Mouse (Mus musculus): ENCODE results near the gene Il18rap. TPM values are rescaled to one million over a fixed set of nuclear protein-coding genes. Genes with fewer than 3 reads are reported as not detected.

The Il18rap gene
- polyA plus RNA-seq, 1 experiment, result 1.1 TPM

DNA sequence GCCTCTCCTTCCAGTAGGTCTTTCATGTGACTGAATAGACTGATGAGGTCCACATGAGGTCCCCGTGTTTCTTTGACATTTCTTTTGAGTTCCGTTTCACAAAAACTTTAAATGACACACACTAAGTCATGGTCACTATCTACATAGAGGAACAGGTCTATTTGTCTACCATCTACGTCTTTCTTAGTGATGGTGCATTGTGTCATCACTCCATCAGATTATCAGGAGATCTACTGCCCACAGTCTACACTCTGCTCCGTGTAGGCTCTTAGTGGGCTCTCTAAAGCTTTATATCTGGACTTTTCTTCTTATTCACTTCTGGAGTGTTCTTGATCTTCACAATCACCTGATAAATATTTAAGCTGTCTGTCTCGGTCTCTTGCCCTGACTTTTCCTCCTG is 14.1 kb downstream of the Il18rap start:
- no peak overlapping the region for H3K27ac ChIP-seq (ENCODE audit: insufficient read depth, low read depth, low read length)
- TF ChIP-seq CTCF (IDR thresholded peaks at IDR 0.05; ENCODE audit: low read depth, low read length) (no peak), POLR2A (IDR thresholded peaks at IDR 0.05; ENCODE audit: borderline replicate concordance, low read depth, low read length) (no peak)
- H3K4me1 ChIP-seq (ENCODE audit: control insufficient read depth, insufficient read depth, low read length), result no peaks in the 10 kb centered on the region
- no peak overlapping the region for H3K4me3 ChIP-seq (ENCODE audit: insufficient read depth, low read length)

DNA sequence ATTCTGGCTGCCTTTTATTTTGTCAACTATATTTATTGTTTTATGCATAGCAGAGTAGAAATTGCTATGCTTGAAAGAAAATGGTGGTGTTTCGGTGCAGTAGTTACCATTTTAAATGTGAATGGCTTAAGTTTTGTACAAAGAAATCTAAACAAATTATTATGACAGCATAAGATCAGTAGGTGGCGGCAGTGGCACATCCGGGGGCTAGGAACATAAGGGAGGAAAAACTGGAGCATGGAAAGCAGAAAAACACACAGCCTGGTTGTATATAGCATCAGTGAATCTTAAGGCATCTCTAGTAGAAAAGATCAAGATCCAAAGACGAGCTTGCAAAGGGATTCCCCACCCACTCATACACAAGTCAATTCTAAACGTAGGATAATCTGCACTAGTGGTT is 22.4 kb downstream of the Il18rap start:
- H3K27ac ChIP-seq (ENCODE audit: insufficient read depth, low read depth, low read length), result no peak overlapping the region
- H3K4me3 ChIP-seq (ENCODE audit: insufficient read depth, low read length), result no peak overlapping the region
- H3K4me1 ChIP-seq (ENCODE audit: control insufficient read depth, insufficient read depth, low read length), result no peaks in the 10 kb centered on the region
- no peak for TF ChIP-seq POLR2A (IDR thresholded peaks at IDR 0.05; ENCODE audit: borderline replicate concordance, low read depth, low read length)
- TF ChIP-seq CTCF (IDR thresholded peaks at IDR 0.05; ENCODE audit: low read depth, low read length), result no peak

DNA sequence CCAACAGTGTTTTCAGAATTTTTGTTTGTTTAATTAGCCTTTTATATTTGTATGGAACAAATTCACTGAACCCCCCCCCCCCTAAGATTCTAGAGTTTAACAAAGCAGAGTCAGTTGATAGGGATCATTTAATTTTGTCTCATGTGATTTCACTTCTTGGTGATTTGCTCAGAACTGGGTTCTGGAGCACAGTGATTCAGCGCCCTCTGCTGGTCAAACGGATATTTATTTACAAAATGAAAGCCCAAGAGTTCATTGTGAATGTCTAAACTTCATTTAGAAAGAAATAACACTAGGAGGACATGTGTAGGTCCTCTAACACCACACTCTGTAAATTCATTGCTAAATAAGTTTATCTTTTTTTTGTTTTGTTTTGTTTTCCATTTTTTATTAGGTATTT is 29.5 kb downstream of the Il18rap start:
- H3K4me1 ChIP-seq (ENCODE audit: control insufficient read depth, insufficient read depth, low read length), result no peaks in the 10 kb centered on the region
- no peak overlapping the region for H3K4me3 ChIP-seq (ENCODE audit: insufficient read depth, low read length)
- no peak overlapping the region for H3K27ac ChIP-seq (ENCODE audit: insufficient read depth, low read depth, low read length)
- TF ChIP-seq POLR2A (IDR thresholded peaks at IDR 0.05; ENCODE audit: borderline replicate concordance, low read depth, low read length), result no peak
- TF ChIP-seq CTCF (IDR thresholded peaks at IDR 0.05; ENCODE audit: low read depth, low read length), result no peak

DNA sequence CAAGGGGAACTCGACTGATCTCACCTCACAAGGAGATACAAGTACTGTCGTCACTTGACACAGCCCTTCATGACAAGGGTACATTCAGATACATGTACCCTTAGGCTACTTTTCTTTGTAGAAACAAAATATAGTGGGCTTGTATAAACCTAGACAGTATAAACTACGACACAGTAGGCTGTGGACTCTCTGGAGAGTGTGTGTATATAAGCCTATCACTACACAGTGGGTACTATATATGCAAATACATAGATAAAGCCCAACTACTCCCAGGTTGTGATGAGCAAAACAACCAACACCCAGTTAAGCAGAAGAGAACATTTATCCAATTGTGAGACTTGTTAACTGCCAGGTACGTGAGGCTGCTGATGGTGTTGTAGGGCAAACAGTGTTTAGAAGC is 31.5 kb downstream of the Il18rap start:
- no peaks in the 10 kb centered on the region for H3K4me1 ChIP-seq (ENCODE audit: control insufficient read depth, insufficient read depth, low read length)
- H3K4me3 ChIP-seq (ENCODE audit: insufficient read depth, low read length), result no peak overlapping the region
- TF ChIP-seq CTCF (IDR thresholded peaks at IDR 0.05; ENCODE audit: low read depth, low read length) (no peak), POLR2A (IDR thresholded peaks at IDR 0.05; ENCODE audit: borderline replicate concordance, low read depth, low read length) (no peak)
- H3K27ac ChIP-seq (ENCODE audit: insufficient read depth, low read depth, low read length), result no peak overlapping the region

DNA sequence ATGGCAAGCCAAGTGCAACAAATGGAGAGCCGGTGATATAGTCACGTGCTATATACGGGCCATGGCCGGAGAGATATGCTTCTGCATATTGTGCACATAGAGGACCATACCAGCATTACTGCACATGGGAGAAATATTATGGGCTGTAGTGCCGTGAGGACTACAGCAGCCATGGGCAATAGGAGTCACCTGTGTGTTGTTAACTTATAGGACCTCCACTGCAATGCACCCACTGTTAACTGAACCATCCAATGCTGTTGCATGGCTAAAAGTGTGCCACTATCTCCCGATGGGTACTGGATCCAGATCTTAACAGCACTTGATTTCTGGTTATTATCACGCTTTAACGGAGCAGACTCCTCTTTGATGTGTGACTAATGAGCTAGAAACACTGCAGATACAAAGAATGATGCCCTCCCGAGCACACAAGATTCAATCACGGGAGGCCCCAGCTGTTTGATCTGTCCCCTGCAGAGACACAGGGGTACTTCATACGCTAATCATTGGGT is 32.0 kb downstream of the Il18rap start:
- TF ChIP-seq POLR2A (IDR thresholded peaks at IDR 0.05; ENCODE audit: borderline replicate concordance, low read depth, low read length) (no peak), CTCF (IDR thresholded peaks at IDR 0.05; ENCODE audit: low read depth, low read length) (no peak)
- H3K4me3 ChIP-seq (ENCODE audit: insufficient read depth, low read length), result no peak overlapping the region
- H3K27ac ChIP-seq (ENCODE audit: insufficient read depth, low read depth, low read length), result no peak overlapping the region
- H3K4me1 ChIP-seq (ENCODE audit: control insufficient read depth, insufficient read depth, low read length), result no peaks in the 10 kb centered on the region

DNA sequence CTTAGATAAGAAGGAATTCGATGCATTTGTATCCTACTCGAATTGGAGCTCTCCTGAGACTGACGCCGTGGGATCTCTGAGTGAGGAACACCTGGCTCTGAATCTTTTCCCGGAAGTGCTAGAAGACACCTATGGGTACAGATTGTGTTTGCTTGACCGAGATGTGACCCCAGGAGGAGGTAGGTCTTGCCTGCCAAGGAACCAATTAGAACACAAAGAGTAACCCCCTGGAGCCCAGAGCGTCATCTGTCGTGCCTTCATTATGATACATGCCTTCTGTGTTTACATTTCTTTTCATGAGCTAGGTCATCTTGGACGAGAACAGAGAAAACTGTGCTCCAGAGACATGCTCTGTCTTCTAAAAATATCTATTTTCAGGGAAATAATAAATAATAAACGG is 32.6 kb downstream of the Il18rap start:
- no peak overlapping the region for H3K27ac ChIP-seq (ENCODE audit: insufficient read depth, low read depth, low read length)
- H3K4me1 ChIP-seq (ENCODE audit: control insufficient read depth, insufficient read depth, low read length), result no peaks in the 10 kb centered on the region
- H3K4me3 ChIP-seq (ENCODE audit: insufficient read depth, low read length), result no peak overlapping the region
- TF ChIP-seq CTCF (IDR thresholded peaks at IDR 0.05; ENCODE audit: low read depth, low read length), result no peak
- no peak for TF ChIP-seq POLR2A (IDR thresholded peaks at IDR 0.05; ENCODE audit: borderline replicate concordance, low read depth, low read length)

DNA sequence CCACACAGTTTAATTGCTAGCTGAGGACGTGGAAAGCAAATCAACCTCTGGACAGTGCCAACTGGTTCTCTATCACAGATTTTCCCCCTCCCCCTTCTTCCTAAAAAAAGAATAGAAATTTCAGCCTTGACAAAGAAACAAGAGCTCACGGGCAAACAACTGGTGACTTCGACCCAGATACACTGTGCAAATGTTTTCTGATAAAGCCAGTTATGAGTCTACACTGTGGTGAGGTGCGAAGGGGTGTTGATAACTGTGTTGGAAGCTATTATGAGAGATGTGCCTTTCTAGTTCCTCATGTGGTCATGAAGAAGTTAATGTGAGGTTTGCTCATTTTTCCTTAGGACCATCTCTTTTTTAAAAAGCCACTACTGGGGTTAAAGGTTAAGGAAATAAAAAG is 54.2 kb downstream of the Il18rap start:
- H3K4me3 ChIP-seq (ENCODE audit: insufficient read depth, low read length), result no peak overlapping the region
- no peaks in the 10 kb centered on the region for H3K4me1 ChIP-seq (ENCODE audit: control insufficient read depth, insufficient read depth, low read length)
- no peak overlapping the region for H3K27ac ChIP-seq (ENCODE audit: insufficient read depth, low read depth, low read length)
- no peak for TF ChIP-seq POLR2A (IDR thresholded peaks at IDR 0.05; ENCODE audit: borderline replicate concordance, low read depth, low read length)
- no peak for TF ChIP-seq CTCF (IDR thresholded peaks at IDR 0.05; ENCODE audit: low read depth, low read length)

DNA sequence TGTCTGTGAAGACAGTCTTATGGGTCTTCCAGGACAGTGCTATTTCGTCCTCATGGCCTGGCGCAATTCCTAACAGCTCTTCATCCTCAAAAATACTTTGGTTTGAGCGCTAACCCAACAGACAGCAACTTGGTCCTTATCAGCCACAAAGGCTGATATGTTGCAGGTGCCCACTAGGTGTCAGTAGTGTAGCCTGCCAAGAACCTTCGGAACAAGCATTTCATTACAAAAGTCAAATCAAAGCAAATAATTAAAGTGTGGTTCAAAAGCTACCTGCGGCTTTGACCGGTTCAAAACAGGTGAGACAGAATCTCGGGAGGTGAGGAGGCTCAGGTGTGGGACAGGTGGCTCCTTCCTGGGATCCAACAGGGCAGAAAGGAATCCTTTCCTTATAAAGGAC is 64.6 kb downstream of the Il18rap start, which contains the start of gene Slc9a4:
Gene Slc9a4, plus strand, starts transcription at position 298 of the 400 bp plus-strand sequence.
- H3K4me3 ChIP-seq (ENCODE audit: insufficient read depth, low read length), result no peak within 1 kb of the TSS
- H3K4me1 ChIP-seq (ENCODE audit: control insufficient read depth, insufficient read depth, low read length), result no peaks in the 10 kb centered on the region
- H3K27ac ChIP-seq (ENCODE audit: insufficient read depth, low read depth, low read length), result no peak within 1 kb of the TSS
- TF ChIP-seq POLR2A (IDR thresholded peaks at IDR 0.05; ENCODE audit: borderline replicate concordance, low read depth, low read length) (no peak), CTCF (IDR thresholded peaks at IDR 0.05; ENCODE audit: low read depth, low read length) (peak; percentile 54; the same call in 1 of the 2 replicates)

DNA sequence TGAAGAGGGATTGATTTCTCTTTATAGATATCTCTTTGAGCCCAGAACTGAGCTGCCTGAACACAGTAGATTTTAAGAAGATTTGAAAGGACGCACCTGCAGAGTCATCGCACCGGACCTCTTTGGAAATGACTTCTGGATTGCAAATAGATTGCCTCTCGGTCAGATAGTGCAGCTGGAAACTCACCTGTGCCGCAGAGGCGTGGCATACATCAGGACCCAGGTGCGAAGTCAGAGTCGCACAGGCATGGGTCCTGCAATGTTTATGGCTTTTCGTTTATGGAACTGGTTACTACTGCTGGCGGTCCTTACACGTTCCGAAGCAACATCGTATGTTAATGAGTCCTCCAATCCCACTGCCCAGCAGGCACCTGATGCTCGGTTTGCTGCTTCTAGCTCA is 65.1 kb downstream of the Il18rap start:
- Histone ChIP-seq H3K27ac (ENCODE audit: insufficient read depth, low read depth, low read length) (no peak overlapping the region), H3K4me1 (ENCODE audit: control insufficient read depth, insufficient read depth, low read length) (no peaks in the 10 kb centered on the region), H3K4me3 (ENCODE audit: insufficient read depth, low read length) (no peak overlapping the region)
- TF ChIP-seq POLR2A (IDR thresholded peaks at IDR 0.05; ENCODE audit: borderline replicate concordance, low read depth, low read length), result no peak
- no peak for TF ChIP-seq CTCF (IDR thresholded peaks at IDR 0.05; ENCODE audit: low read depth, low read length)

DNA sequence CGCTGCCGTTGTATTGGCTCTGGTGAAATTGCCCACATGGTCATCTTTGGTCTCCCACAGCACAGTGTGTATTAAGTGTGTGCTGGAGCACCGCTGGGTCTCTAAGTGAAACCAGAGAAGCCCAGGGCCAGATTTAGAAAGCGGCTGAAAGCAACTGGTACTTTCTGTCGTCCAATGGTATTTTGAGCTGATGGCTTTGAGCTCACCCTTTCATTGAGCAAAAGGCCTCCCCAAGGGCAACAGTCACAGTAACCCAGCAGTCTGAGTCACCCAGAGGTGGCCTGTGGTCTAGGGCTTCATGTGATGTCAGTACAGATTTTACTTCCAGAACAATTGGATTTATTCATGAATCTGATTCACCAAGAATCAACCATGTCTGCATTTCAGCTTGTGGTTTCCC is 71.6 kb downstream of the Il18rap start:
- Histone ChIP-seq H3K4me1 (ENCODE audit: control insufficient read depth, insufficient read depth, low read length) (no peaks in the 10 kb centered on the region), H3K27ac (ENCODE audit: insufficient read depth, low read depth, low read length) (no peak overlapping the region), H3K4me3 (ENCODE audit: insufficient read depth, low read length) (no peak overlapping the region)
- TF ChIP-seq POLR2A (IDR thresholded peaks at IDR 0.05; ENCODE audit: borderline replicate concordance, low read depth, low read length), result no peak
- no peak for TF ChIP-seq CTCF (IDR thresholded peaks at IDR 0.05; ENCODE audit: low read depth, low read length)

DNA sequence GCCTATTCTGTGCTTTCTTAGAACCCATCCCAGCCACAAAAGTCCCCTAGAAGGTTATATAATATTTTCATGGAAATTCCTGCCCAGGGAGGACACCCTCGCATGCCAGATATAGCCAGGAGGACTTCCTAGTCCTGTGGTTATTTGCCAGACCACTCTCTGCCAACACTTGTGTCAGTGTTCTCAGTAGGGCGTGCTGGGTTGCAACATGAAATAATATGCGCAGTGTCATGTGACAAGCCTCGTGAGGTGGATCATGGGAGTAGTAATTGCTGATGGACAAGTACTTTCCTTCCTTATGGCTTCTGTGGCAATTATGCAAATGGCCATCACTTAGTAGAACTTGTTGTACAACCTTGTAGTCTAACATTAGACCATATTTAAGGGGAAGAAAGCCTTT is 75.8 kb downstream of the Il18rap start:
- H3K4me3 ChIP-seq (ENCODE audit: insufficient read depth, low read length), result no peak overlapping the region
- H3K27ac ChIP-seq (ENCODE audit: insufficient read depth, low read depth, low read length), result no peak overlapping the region
- TF ChIP-seq POLR2A (IDR thresholded peaks at IDR 0.05; ENCODE audit: borderline replicate concordance, low read depth, low read length) (no peak), CTCF (IDR thresholded peaks at IDR 0.05; ENCODE audit: low read depth, low read length) (no peak)
- H3K4me1 ChIP-seq (ENCODE audit: control insufficient read depth, insufficient read depth, low read length), result no peaks in the 10 kb centered on the region

Measured in bone marrow macrophage, adult 2 months (primary cell).